Mouse (Mus musculus) kidney, postnatal 0 days (tissue): Measurements from ENCODE around the gene Gemin4. TPM values are rescaled to one million over a fixed set of nuclear protein-coding genes. Genes with fewer than 3 reads are reported as not detected.
A peak's percentile ranks its signal among the peaks of the same experiment; 100 is the strongest.

ENCODE experiments used
- ATAC-seq: fragments of 200-750 bp; cut with Nextera tagmentation; replicated peaks from 2 replicates; pipeline ENCODE4 v1.8.0; 2017; ENCODE audit warnings: low read depth, moderate number of reproducible peaks, moderate TSS enrichment, moderate library complexity; ENCODE audit not compliant: low FRiP score
- DNase-seq: peaks from one replicate; pipeline ENCODE4 v3.0.0-alpha.2; 2016; ENCODE audit warnings: low spot score
- H3K27ac ChIP-seq: fragments of 300-500 bp; sonication (generic); 2 replicates; pipeline ENCODE4 v1.5.1; 2014; ENCODE audit warnings: mild to moderate bottlenecking
- H3K27me3 ChIP-seq: fragments of 300-500 bp; sonication (generic); 2 replicates; pipeline ENCODE4 v1.6.1; 2014; ENCODE audit warnings: low read length, mixed read lengths; ENCODE audit not compliant: insufficient read depth
- H3K36me3 ChIP-seq: fragments of 300-500 bp; sonication (generic); 2 replicates; pipeline ENCODE4 v1.6.1; 2014; ENCODE audit warnings: low read length, mixed read lengths; ENCODE audit not compliant: insufficient read depth
- H3K4me1 ChIP-seq: fragments of 300-500 bp; sonication (generic); replicated peaks from 2 replicates; pipeline ENCODE4 v1.6.1; 2014; ENCODE audit warnings: antibody characterized with exemption, low read length, mixed read lengths; ENCODE audit not compliant: insufficient read depth
- H3K4me2 ChIP-seq: fragments of 300-500 bp; sonication (generic); 2 replicates; pipeline ENCODE4 v1.6.1; 2014; ENCODE audit warnings: mild to moderate bottlenecking, low read length, moderate library complexity, mixed read lengths
- H3K4me3 ChIP-seq: fragments of 300-500 bp; sonication (generic); replicated peaks from 2 replicates; pipeline ENCODE4 v1.5.1; 2014; ENCODE audit warnings: low read depth, low read length
- H3K9ac ChIP-seq: fragments of 300-500 bp; sonication (generic); 2 replicates; pipeline ENCODE4 v1.6.1; 2014; ENCODE audit warnings: low read depth, low read length
- H3K9me3 ChIP-seq: fragments of 300-500 bp; sonication (generic); replicated peaks from 2 replicates; pipeline ENCODE4 v1.6.1; 2016; ENCODE audit warnings: low read length, inconsistent platforms, mixed read lengths
- CTCF ChIP-seq: IDR thresholded peaks from 2 replicates; pipeline ENCODE4 v1.5.1; 2016; ENCODE audit warnings: antibody characterized with exemption, low read depth, mild to moderate bottlenecking, moderate library complexity
- WGBS: fragments of 180-500 bp; shearing (Covaris S2); extraction: QIAGEN DNeasy Blood & Tissue Kit; methylation state at CpG from one replicate; pipeline ENCODE4 v1.1.7; 2014; 5-methylcytosine and 5-hydroxymethylcytosine counted together
- polyA plus RNA-seq: library from polyadenylated mRNA; unstranded; fragments of >200 nt; fragmentation: Nextera tagmentation; extraction: Ambion mirVana; gene quantifications from 2 replicates; pipeline ENCODE4 v1.2.1, GENCODE M21; 2015

Gemin4 gene
- polyA plus RNA-seq, 1 experiment from 2014 or later: 20.4 TPM

DNA sequence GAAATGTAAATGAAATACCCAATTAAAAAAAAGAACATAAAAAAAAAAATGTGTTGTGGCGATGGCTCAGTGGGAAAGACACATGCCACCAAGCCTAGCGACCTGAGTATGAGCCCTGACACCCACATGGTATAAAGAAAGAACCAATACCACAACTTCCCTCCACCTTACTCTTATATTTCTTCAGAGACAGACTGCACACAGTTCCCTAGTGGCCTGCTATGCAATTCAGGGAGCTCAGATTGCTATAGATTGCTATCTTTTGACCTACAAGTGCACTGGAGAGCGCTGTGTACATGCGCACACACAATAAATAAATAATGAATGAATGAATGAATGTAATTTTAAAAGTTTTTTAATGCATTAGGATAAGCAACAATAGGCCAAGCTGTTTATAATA, 33.7 kb downstream of the Gemin4 start:
- H3K4me1 ChIP-seq: peaks cover 5% of the 10 kb centered on the region; the same call in 1 of the 2 replicates
- WGBS: 78% methylated on average over 4 of the region's 4 CpGs
- no peak overlapping the region for H3K9ac ChIP-seq
- H3K4me3 ChIP-seq: no peak overlapping the region
- no peak for TF ChIP-seq CTCF
- no peak for DNase-seq
- no peak overlapping the region for H3K4me2 ChIP-seq
- no peaks in the 10 kb centered on the region for H3K36me3 ChIP-seq
- H3K9me3 ChIP-seq: no peaks in the 10 kb centered on the region
- H3K27ac ChIP-seq: no peak overlapping the region
- ATAC-seq: no peak
- no peaks in the 10 kb centered on the region for H3K27me3 ChIP-seq

DNA sequence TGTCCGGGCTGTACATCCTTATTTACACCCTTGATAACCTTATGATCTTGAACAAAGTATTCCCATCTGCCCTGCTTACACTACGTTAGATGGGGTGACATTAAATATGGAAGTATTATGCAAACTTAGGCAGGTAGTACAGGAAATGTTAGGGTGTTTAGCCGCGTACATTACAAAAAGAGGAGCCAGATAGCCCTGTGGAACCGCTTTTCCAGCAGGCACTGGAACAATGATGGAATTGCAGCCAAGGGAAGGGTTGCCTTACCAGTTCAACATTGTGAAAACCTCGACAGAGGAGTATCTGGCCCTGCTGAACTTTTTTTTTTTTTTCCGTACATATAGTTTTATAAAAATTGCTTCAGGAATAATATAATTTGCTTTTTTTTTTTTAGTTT, 37.3 kb downstream of the Gemin4 start:
- H3K36me3 ChIP-seq: no peaks in the 10 kb centered on the region
- peak overlapping the region; percentile 92 for H3K4me3 ChIP-seq
- ATAC-seq (no peak), DNase-seq (no peak)
- no peaks in the 10 kb centered on the region for H3K9me3 ChIP-seq
- TF ChIP-seq CTCF: no peak
- WGBS: 17% methylated on average over 7 of the region's 7 CpGs
- peak overlapping the region; percentile 77 for H3K9ac ChIP-seq
- peaks cover 5% of the 10 kb centered on the region for H3K4me1 ChIP-seq
- H3K27ac ChIP-seq: no peak overlapping the region; the same call in 1 of the 2 replicates
- no peaks in the 10 kb centered on the region for H3K27me3 ChIP-seq
- H3K4me2 ChIP-seq: peak overlapping the region; percentile 94

GRCm38 (mm10) chr11:76179495-76180145, 37.8 kb downstream of the Gemin4 start, which contains the start of the genes Vps53 and Fam57a:
Gene Vps53 (minus strand): TSS chr11:76179647.
Gene Fam57a (plus strand): TSS chr11:76179671.
- no peak for TF ChIP-seq CTCF
- H3K4me2 ChIP-seq: peak within 1 kb of the TSS; percentile 94
- H3K9ac ChIP-seq: peak within 1 kb of the TSS; percentile 77
- peak within 1 kb of the TSS; percentile 85 for H3K27ac ChIP-seq
- H3K27me3 ChIP-seq: no peaks in the 10 kb centered on the region
- ATAC-seq: peak; percentile 86
- WGBS: under 1% methylated on average over 37 of the region's 37 CpGs
- no peaks in the 10 kb centered on the region for H3K36me3 ChIP-seq
- H3K4me3 ChIP-seq: peak within 1 kb of the TSS; percentile 92
- H3K4me1 ChIP-seq: peaks cover 5% of the 10 kb centered on the region
- H3K9me3 ChIP-seq: no peaks in the 10 kb centered on the region
- peak; percentile 90 for DNase-seq

- H3K4me3 ChIP-seq: peak overlapping the region; percentile 92
- peak overlapping the region; percentile 94 for H3K4me2 ChIP-seq
- peak overlapping the region; percentile 77 for H3K9ac ChIP-seq
- H3K27me3 ChIP-seq: no peaks in the 10 kb centered on the region
- TF ChIP-seq CTCF: no peak
- 1% methylated on average over 28 of the region's 28 CpGs for WGBS
- H3K36me3 ChIP-seq: peaks cover 3% of the 10 kb centered on the region; the same call in 1 of the 2 replicates
- DNase-seq (peak; percentile 50), ATAC-seq (peak; percentile 83)
- H3K27ac ChIP-seq: peak overlapping the region; percentile 85
- peaks cover 5% of the 10 kb centered on the region for H3K4me1 ChIP-seq
- no peaks in the 10 kb centered on the region for H3K9me3 ChIP-seq
Observed at GRCm38 (mm10) chr11:76178726-76179494, 38.6 kb downstream of the Gemin4 start.

- H3K4me2 ChIP-seq: no peak overlapping the region
- no peaks in the 10 kb centered on the region for H3K27me3 ChIP-seq
- no peaks in the 10 kb centered on the region for H3K4me1 ChIP-seq
- no peak overlapping the region for H3K27ac ChIP-seq
- H3K9me3 ChIP-seq: no peaks in the 10 kb centered on the region
- DNase-seq (no peak), ATAC-seq (no peak)
- 50% methylated on average over 5 of the region's 5 CpGs for WGBS
- H3K36me3 ChIP-seq: peaks cover 17% of the 10 kb centered on the region
- TF ChIP-seq CTCF: no peak
- no peak overlapping the region for H3K9ac ChIP-seq
- no peak overlapping the region for H3K4me3 ChIP-seq
Observed at GRCm38 (mm10) chr11:76170207-76170606, 47.3 kb downstream of the Gemin4 start.

GRCm38 (mm10) chr11:76168976-76169375, 48.5 kb downstream of the Gemin4 start:
- H3K4me1 ChIP-seq: no peaks in the 10 kb centered on the region
- H3K9me3 ChIP-seq: no peaks in the 10 kb centered on the region
- TF ChIP-seq CTCF: no peak
- H3K27ac ChIP-seq: no peak overlapping the region
- DNase-seq: no peak
- WGBS: 65% methylated on average over 3 of the region's 3 CpGs
- no peak overlapping the region for H3K4me3 ChIP-seq
- ATAC-seq: no peak
- no peak overlapping the region for H3K4me2 ChIP-seq
- peaks cover 15% of the 10 kb centered on the region for H3K36me3 ChIP-seq
- no peaks in the 10 kb centered on the region for H3K27me3 ChIP-seq
- no peak overlapping the region for H3K9ac ChIP-seq
